Mouse (Mus musculus) testis, adult 2 months (tissue): Measurements from ENCODE around the gene Ak2.

Source experiments
- CTCF ChIP-seq: fragments of 200-500 bp; IDR thresholded peaks from 2 replicates; pipeline ENCODE4 v1.5.1; 2012; ENCODE audit warnings: low read depth, mild to moderate bottlenecking, inconsistent platforms, low read length, moderate library complexity; ENCODE audit not compliant: control insufficient read depth, insufficient read depth, insufficient replicate concordance
- POLR2A ChIP-seq: fragments of 200-500 bp; IDR thresholded peaks from 2 replicates; pipeline ENCODE4 v1.6.1; 2012; ENCODE audit warnings: low read depth, mild to moderate bottlenecking, inconsistent platforms, low read length, moderate library complexity; ENCODE audit not compliant: control insufficient read depth

DNA sequence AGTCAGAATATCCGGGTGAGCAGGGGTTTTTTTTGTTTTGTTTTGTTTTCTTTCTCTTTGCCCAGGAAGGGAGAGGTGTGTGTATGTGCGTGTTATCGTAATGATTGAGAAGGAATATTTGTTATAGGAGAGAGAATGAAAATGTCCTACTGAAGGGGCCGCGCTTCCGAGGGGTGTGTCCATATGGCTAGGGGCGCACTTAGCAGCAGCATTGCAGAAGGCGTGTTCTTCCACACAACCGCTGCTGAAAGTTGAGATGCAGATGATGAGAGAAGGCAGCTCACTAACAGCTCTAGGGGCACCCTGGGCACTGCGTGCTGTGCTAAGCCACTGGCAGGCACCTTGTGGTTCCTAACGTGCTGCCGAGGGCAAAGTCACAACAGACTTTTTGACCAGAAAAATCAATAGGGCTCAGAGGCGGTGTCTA, 67.4 kb downstream of the Ak2 start:
- TF ChIP-seq CTCF (no peak), POLR2A (no peak)
